Mouse (Mus musculus): ENCODE data around the gene Gm38431. TPM values are rescaled to one million over a fixed set of nuclear protein-coding genes. Genes with fewer than 3 reads are reported as not detected.

Gene Gm38431
- polyA plus RNA-seq (2015; fragmentation: Nextera tagmentation; extraction: Ambion mirVana) = 1.2 and 3.3 TPM in 2 replicates

DNA sequence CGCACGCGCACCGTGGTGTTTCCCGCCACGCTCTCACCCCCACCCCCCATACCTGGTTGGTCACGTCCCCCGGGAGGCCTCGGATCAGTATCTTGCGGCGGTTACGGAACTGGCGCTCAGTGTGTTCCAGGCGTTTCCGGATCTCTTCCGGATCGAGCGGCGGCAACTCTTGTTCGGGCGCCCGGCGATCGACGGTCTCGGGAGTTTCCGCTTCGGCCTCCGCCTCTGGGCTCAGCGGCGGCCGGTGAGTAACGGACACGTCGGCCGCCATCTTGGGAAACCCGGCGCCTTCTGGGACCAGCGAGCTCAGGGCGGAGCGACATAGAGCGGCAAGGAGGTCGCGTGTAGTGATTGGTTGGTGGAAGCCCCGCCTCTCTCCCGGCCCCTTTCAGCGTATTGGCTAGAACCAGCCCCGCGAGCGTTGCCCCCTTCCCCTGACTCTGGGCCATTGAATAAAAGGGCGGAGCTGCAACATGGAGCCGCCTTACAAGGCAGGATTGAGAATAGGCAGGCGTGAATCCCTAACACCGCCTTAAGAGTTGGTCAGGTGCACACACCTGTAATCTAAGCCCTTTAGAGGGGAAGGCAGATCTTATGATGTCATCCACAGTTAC is at the start of gene Gm38431, which contains the start of gene Raver1:
Gene Gm38431 (minus strand): TSS at position 291 of the 614 bp plus-strand sequence.
Gene Raver1 (minus strand): TSS at position 302 of the 614 bp plus-strand sequence.
- H3K36me3 ChIP-seq (ENCODE audit: control insufficient read depth, insufficient read depth, low read length) = peaks cover 17% of the 10 kb centered on the region
- under 1% methylated on average over 54 of the region's 54 CpGs for WGBS
- peak; percentile 100 for ATAC-seq (ENCODE audit: low read depth)
- H3K27ac ChIP-seq (ENCODE audit: low read length) = peak within 1 kb of the TSS; percentile 88
- peaks cover 9% of the 10 kb centered on the region for H3K4me1 ChIP-seq (replicated peaks; ENCODE audit: control insufficient read depth, insufficient read depth, low read length)
- H3K9me3 ChIP-seq (ENCODE audit: control insufficient read depth, low read length) = no peaks in the 10 kb centered on the region
- H3K4me3 ChIP-seq (ENCODE audit: low read length) = peak within 1 kb of the TSS; percentile 85
- H3K9ac ChIP-seq (ENCODE audit: low read length) = peak within 1 kb of the TSS; percentile 83
- H3K27me3 ChIP-seq (ENCODE audit: control insufficient read depth, insufficient read depth, low read depth, low read length) = no peaks in the 10 kb centered on the region
- peak within 1 kb of the TSS; percentile 91 for H3K4me2 ChIP-seq (ENCODE audit: low read depth, low read length)

DNA sequence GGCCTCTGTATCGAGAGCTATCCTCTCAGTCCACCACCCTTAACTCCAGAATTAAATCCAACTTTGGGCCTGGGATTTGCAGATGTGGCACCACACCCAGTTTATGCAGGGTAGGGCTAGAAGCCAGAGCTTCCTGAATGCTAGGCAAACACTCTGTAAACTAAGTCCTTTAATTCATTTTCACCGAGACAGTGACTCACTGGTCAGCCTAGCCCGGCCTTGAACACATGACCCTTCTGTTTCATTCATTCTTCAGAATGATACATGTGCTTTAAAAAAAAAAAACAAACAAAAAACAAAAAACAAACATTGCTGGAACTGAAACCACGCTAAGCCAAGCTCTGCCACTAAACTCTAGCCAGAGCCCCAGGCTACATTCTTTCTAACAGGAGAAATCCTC is 46.6 kb upstream of the Gm38431 start:
- peaks cover 40% of the 10 kb centered on the region for H3K36me3 ChIP-seq (ENCODE audit: control insufficient read depth, insufficient read depth, low read length)
- no peak for ATAC-seq (ENCODE audit: low read depth)
- H3K9ac ChIP-seq (ENCODE audit: low read length) = no peak overlapping the region
- no peaks in the 10 kb centered on the region for H3K9me3 ChIP-seq (ENCODE audit: control insufficient read depth, low read length)
- H3K4me3 ChIP-seq (ENCODE audit: low read length) = no peak overlapping the region
- H3K27ac ChIP-seq (ENCODE audit: low read length) = no peak overlapping the region
- H3K27me3 ChIP-seq (ENCODE audit: control insufficient read depth, insufficient read depth, low read depth, low read length) = no peaks in the 10 kb centered on the region
- no peak overlapping the region for H3K4me2 ChIP-seq (ENCODE audit: low read depth, low read length)
- 76% methylated on average over 4 of the region's 4 CpGs for WGBS
- H3K4me1 ChIP-seq (replicated peaks; ENCODE audit: control insufficient read depth, insufficient read depth, low read length) = peaks cover 16% of the 10 kb centered on the region

DNA sequence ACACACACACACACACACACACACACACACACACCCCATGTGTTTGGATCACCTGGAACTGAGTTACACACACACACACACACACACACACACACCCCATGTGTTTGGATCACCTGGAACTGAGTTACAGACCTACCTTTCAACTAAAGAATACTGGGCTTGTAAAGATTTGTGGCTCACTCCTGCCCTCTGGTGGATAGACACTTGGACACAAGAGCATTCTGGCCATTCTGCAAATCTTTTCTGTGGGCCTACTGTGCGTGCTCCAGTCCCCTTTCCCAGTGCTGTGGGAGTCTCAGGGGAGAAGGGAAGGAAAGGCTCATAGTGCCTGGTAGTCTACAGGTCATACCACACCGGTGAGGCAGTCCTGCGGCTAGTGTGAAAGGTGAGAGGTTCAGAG is 45.4 kb upstream of the Gm38431 start:
- no peak overlapping the region for H3K9ac ChIP-seq (ENCODE audit: low read length)
- H3K4me3 ChIP-seq (ENCODE audit: low read length) = no peak overlapping the region
- WGBS = 45% methylated on average over 3 of the region's 3 CpGs
- no peaks in the 10 kb centered on the region for H3K9me3 ChIP-seq (ENCODE audit: control insufficient read depth, low read length)
- peak; percentile 30; the same call in 1 of the 2 replicates for ATAC-seq (ENCODE audit: low read depth)
- no peaks in the 10 kb centered on the region for H3K27me3 ChIP-seq (ENCODE audit: control insufficient read depth, insufficient read depth, low read depth, low read length)
- no peak overlapping the region for H3K4me2 ChIP-seq (ENCODE audit: low read depth, low read length)
- no peak overlapping the region for H3K27ac ChIP-seq (ENCODE audit: low read length)
- H3K4me1 ChIP-seq (replicated peaks; ENCODE audit: control insufficient read depth, insufficient read depth, low read length) = peaks cover 16% of the 10 kb centered on the region
- peaks cover 32% of the 10 kb centered on the region for H3K36me3 ChIP-seq (ENCODE audit: control insufficient read depth, insufficient read depth, low read length)

DNA sequence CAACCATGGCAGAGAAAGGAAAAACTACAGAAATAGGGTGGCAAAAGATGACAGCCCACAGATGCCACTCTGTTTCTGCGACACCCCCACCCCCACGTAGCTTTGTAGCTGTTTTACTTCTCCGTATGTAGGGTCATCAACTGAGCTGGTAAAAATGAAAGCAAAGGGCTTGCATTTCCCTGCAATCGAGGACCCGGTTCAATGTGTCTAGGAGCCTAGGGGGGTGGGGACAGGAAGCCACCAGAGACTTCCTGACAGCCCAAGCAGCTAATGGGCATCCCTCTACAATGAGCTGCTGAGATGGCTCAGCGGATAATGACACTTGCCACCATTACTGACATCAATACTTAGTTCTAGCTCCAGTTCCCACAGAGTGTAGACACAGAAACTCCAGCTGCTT is 44.6 kb upstream of the Gm38431 start:
- H3K9ac ChIP-seq (ENCODE audit: low read length) = no peak overlapping the region
- no peak overlapping the region for H3K27ac ChIP-seq (ENCODE audit: low read length)
- no peak overlapping the region for H3K4me3 ChIP-seq (ENCODE audit: low read length)
- H3K4me1 ChIP-seq (replicated peaks; ENCODE audit: control insufficient read depth, insufficient read depth, low read length) = peaks cover 16% of the 10 kb centered on the region
- H3K36me3 ChIP-seq (ENCODE audit: control insufficient read depth, insufficient read depth, low read length) = peaks cover 24% of the 10 kb centered on the region
- H3K9me3 ChIP-seq (ENCODE audit: control insufficient read depth, low read length) = no peaks in the 10 kb centered on the region
- H3K27me3 ChIP-seq (ENCODE audit: control insufficient read depth, insufficient read depth, low read depth, low read length) = no peaks in the 10 kb centered on the region
- no peak for ATAC-seq (ENCODE audit: low read depth)
- 71% methylated on average over 6 of the region's 6 CpGs for whole genome bisulfite sequencing
- H3K4me2 ChIP-seq (ENCODE audit: low read depth, low read length) = no peak overlapping the region

DNA sequence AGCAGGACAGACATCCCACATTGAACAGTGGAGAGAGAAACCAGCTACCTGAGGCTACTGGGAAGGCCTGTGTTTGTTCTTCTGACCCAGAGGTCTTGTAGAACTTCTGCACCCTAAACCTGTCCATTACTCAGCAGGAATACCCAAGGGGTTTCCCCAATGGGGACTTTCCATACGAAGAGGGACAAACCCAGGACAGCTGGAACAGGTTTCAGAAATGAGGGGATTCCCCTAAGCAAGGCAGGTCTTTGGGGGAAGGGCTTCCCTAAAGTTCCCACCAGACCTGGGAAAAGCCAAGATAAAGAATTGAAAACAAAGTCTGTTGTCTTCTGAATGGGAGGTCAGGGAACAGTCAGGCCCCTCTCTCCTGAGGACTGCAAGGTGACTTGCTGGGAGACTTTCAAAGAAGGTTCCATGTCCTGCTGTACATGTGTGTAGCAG is 44.2 kb upstream of the Gm38431 start:
- Histone ChIP-seq H3K9ac (ENCODE audit: low read length) (0 out of 2 replicates have a peak overlapping the region, but pooled peaks have one; percentile 9), H3K4me2 (ENCODE audit: low read depth, low read length) (no peak overlapping the region), H3K36me3 (ENCODE audit: control insufficient read depth, insufficient read depth, low read length) (peaks cover 21% of the 10 kb centered on the region), H3K27me3 (ENCODE audit: control insufficient read depth, insufficient read depth, low read depth, low read length) (no peaks in the 10 kb centered on the region), H3K9me3 (ENCODE audit: control insufficient read depth, low read length) (no peaks in the 10 kb centered on the region), H3K4me1 (replicated peaks; ENCODE audit: control insufficient read depth, insufficient read depth, low read length) (peaks cover 16% of the 10 kb centered on the region), H3K4me3 (ENCODE audit: low read length) (no peak overlapping the region), H3K27ac (ENCODE audit: low read length) (no peak overlapping the region)
- no peak for ATAC-seq (ENCODE audit: low read depth)
- WGBS = 56% methylated on average over 1 of the region's 1 CpGs

DNA sequence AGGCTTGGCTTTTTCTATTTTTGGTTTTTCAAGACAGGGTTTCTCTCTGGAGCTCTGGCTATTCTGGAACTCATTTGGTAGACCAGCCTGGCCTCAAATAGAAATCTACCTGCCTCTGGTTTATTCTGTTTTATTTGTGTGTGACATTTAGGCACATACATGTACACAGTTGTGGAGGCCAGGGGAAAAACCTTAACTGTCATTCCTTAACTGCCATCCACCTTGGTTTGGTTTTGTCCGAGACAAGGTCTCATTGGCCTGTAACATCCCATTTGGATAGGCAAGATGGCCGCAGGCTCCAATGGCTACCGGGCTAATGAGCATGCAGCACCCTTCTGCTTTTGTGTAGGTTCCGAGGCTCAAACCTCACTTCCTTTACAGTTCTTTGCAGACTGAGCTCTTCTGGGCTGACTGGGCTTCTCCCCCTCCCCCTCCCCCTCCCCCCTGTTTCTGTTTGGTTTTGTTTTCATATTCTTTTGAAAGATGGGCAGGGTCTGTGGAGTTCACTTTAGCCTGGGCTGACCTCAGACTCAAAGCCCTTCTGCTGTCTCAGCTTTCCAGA is 43.6 kb upstream of the Gm38431 start:
- H3K9ac ChIP-seq (ENCODE audit: low read length) = no peak overlapping the region
- peaks cover 16% of the 10 kb centered on the region for H3K36me3 ChIP-seq (ENCODE audit: control insufficient read depth, insufficient read depth, low read length)
- no peak overlapping the region for H3K4me3 ChIP-seq (ENCODE audit: low read length)
- ATAC-seq (ENCODE audit: low read depth) = no peak
- no peaks in the 10 kb centered on the region for H3K27me3 ChIP-seq (ENCODE audit: control insufficient read depth, insufficient read depth, low read depth, low read length)
- peaks cover 19% of the 10 kb centered on the region for H3K4me1 ChIP-seq (replicated peaks; ENCODE audit: control insufficient read depth, insufficient read depth, low read length)
- no peak overlapping the region for H3K4me2 ChIP-seq (ENCODE audit: low read depth, low read length)
- WGBS = 74% methylated on average over 4 of the region's 4 CpGs
- no peaks in the 10 kb centered on the region for H3K9me3 ChIP-seq (ENCODE audit: control insufficient read depth, low read length)
- H3K27ac ChIP-seq (ENCODE audit: low read length) = peak overlapping the region; percentile 33

DNA sequence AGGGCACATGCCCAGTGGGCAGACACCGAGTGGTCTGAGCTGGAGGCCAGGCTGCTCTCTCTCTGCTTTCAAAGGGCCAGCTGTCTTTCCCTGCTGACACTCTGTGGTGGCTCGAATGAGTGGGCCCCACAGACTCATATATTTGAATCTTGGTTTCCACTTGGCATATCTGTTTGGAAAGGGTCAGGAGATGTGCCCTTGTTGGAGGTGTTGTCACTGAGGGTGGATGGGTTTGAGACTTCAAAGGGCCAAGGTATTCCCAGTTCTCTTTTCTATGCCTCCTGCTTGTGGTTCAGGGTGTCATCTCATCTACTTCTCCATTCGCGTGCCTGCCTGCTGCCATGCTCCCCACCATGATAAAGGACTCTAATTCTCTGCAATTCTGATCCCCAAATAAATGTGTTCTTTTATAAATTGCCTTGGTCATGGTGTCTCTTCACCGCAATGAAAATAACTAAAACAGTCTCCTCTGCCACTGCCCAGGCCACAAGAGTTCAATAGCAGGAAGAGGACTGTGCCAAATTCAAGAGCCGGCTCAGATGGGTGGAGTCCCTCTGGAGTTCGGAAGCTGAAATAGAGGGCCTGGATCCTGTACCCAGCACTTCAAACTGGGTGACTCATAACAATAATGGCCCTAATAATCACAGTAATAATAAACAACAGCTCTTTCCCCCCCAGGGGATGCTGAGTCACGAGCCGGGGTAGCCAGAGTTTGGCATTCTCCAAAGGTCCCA is 43.0 kb upstream of the Gm38431 start:
- no peak overlapping the region for H3K4me3 ChIP-seq (ENCODE audit: low read length)
- no peaks in the 10 kb centered on the region for H3K27me3 ChIP-seq (ENCODE audit: control insufficient read depth, insufficient read depth, low read depth, low read length)
- no peak overlapping the region for H3K9ac ChIP-seq (ENCODE audit: low read length)
- 48% methylated on average over 9 of the region's 9 CpGs for WGBS
- no peak for ATAC-seq (ENCODE audit: low read depth)
- no peak overlapping the region for H3K4me2 ChIP-seq (ENCODE audit: low read depth, low read length)
- peak overlapping the region; percentile 33 for H3K27ac ChIP-seq (ENCODE audit: low read length)
- H3K9me3 ChIP-seq (ENCODE audit: control insufficient read depth, low read length) = no peaks in the 10 kb centered on the region
- peaks cover 11% of the 10 kb centered on the region for H3K36me3 ChIP-seq (ENCODE audit: control insufficient read depth, insufficient read depth, low read length)
- peaks cover 20% of the 10 kb centered on the region for H3K4me1 ChIP-seq (replicated peaks; ENCODE audit: control insufficient read depth, insufficient read depth, low read length)

DNA sequence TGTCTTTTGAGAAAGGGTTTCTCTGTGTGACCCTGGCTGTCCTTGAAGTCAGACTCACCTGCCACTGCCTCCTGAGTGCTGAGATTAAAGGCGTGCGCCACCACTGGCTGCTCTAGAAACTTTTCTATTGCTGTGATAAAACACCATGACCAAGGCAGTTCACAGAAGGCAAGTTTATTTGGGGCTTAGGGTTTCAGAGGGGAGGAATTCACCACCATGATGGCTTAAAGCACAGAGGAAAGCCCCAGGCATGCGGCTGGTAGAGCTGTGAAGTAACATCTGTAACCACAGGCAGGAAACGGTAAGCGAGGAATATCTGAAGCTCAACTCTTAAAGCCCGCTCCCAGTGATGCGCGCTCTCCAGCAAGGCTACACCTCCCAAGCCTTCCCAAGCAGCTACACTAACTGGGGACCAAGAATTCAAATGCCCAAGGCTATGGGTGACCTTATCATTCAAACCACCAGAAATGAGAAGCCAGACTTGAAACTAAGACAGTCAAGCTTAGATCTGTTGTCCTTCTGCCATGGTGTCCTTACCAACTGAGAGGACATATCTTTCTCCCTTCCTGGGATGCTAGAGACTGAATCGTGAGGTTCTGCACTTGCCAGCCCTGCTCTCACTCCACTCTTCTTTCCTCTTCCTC is 41.4 kb upstream of the Gm38431 start:
- Histone ChIP-seq H3K36me3 (ENCODE audit: control insufficient read depth, insufficient read depth, low read length) (no peaks in the 10 kb centered on the region; the same call in 1 of the 2 replicates), H3K9me3 (ENCODE audit: control insufficient read depth, low read length) (no peaks in the 10 kb centered on the region), H3K9ac (ENCODE audit: low read length) (no peak overlapping the region), H3K4me2 (ENCODE audit: low read depth, low read length) (no peak overlapping the region), H3K4me1 (replicated peaks; ENCODE audit: control insufficient read depth, insufficient read depth, low read length) (peaks cover 20% of the 10 kb centered on the region), H3K4me3 (ENCODE audit: low read length) (no peak overlapping the region), H3K27me3 (ENCODE audit: control insufficient read depth, insufficient read depth, low read depth, low read length) (no peaks in the 10 kb centered on the region), H3K27ac (ENCODE audit: low read length) (no peak overlapping the region)
- ATAC-seq (ENCODE audit: low read depth) = no peak
- 67% methylated on average over 9 of the region's 9 CpGs for WGBS

Measured in lung, embryonic 16.5 days (tissue).